Mouse (Mus musculus): Measurements from ENCODE around the gene 4930519P11Rik.

Gene 4930519P11Rik

DNA sequence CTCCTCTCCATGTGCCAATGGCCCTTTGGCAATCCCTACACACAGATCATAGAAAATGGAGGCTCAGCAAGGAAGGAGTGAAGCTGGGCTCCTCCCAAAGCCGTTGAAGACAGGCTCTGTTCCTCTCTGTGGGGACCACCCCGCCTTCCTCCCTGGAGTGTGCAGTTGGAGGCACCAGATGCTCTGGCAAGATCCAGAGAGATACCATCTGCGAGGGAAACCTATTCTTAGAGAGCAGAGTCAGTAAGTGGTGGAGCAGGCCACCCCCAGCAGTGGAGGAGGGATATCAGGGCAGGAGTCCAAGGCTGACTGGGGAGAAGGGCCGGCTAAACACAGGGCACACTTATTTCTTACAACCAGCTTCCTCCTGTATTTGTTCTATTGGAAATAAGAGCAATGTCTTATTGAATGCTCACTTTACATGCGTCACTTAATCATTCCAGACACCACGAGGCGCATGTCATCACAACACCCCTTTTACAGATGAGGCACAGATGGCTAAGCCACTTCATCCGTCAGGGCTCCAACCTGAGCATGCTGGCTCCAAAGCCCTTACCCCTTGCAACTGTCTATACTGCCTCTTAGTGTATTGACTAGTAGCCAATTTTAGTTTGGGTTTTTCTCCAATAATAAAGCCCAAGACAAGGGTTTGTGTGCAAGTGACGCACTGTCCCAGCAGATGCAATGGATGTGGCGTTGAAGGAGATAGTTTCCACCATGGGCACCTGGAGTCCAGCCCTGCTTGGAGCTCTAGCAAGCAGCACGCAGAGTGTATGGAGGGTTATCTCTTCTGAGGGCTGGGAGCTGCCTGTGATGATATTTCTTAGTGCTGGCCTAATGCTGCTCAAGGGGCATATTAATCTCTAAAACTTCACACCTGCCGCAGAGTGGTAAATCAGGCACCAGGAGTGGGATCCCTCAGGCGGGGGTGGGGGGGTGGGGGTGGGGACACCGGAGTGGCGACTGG lies 29.0 kb downstream of the 4930519P11Rik start:
- no peak for DNase-seq (ENCODE audit: low spot score in 2 of 2)

DNA sequence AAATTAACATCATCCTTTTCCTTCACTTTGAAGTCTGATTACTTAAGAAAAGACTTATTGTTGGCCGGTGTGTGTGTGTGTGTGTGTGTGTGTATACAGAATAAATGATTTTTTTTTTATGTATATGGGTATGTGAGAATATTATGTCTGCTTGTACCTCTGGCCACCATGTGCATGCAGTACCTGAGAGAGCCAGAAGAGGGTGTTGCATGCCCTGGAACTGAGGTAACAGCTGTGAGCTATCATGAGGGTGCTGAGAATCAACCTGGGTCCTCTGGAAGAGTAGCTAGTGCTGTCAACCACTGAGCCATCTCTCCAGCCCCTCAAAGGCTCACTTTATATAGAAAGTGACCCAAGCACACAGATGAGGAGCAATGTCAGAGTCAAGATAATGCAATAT lies 31.8 kb downstream of the 4930519P11Rik start:
- no peak for DNase-seq (ENCODE audit: low spot score in 2 of 2)

DNA sequence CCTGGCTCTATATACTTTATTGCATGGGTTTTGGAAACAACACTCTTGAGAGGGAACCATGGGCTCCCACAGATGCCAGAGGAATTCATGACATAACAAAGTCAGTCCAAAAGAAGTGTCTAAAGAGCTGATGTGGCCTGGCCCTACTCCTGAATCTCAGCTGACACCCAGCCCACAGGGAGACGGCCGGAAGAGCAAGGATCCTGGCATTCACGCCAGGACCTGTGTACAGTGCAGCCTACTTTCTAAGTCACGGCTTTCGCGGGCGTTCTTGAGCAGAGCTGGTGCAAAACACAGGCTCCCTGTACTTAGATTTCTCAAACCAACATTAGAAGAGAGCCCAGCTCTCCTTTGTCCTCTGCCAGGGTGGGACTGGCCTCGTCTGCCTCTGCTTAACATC lies 32.7 kb downstream of the 4930519P11Rik start:
- DNase-seq (ENCODE audit: low spot score in 2 of 2), result no peak

GRCm38 (mm10) chr2:154577744-154578067 lies 35.5 kb downstream of the 4930519P11Rik start:
- DNase-seq (ENCODE audit: low spot score in 2 of 2), result no peak

DNA sequence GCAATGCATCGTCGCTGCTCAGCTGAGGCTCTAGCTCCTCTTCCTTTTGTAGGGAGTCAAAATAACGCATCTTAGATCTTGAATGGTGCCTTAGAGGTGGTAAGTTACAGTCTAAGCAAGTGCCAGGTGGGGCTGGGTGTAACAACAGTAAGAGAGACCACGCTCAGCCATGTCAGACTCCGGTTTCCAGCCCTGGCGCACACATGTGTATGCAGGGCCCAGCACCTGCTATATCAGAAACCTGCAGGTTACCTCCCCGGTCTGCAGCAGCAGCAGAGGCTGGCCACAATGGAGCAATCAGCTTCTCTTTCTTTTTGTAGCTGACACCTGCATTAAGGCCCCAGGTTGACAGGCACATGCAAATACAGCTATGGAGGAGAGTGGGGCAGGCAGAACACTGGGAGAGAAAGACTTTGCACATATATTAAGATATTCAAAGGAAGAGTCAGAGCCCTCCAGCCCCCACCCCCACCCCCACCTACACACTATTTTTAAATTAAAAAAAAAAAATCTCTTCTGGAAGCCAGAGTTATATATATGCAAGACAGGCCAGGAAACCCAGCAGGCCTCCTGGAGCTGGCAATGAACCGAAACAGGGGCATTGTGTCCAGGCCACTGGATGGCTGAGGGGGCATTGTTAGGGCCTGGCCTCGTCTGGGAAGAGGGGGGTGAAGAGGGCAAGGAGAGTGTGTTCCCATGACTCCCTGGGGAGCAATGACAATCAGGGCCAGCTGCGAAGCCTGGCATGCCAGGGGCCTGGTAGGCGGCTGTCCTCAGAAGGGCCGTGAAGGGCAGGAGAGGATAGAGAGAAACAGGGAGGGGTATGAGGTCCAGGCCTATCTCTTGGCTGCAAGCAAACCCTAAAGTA lies 36.1 kb downstream of the 4930519P11Rik start:
- peak; percentile 64 to 75 for DNase-seq (ENCODE audit: low spot score in 2 of 2)

GRCm38 (mm10) chr2:154574271-154574670 lies 39.0 kb downstream of the 4930519P11Rik start:
- no peak for DNase-seq (ENCODE audit: low spot score in 2 of 2)

GRCm38 (mm10) chr2:154572996-154573395 lies 40.2 kb downstream of the 4930519P11Rik start:
- no peak for DNase-seq (ENCODE audit: low spot score in 2 of 2)

DNA sequence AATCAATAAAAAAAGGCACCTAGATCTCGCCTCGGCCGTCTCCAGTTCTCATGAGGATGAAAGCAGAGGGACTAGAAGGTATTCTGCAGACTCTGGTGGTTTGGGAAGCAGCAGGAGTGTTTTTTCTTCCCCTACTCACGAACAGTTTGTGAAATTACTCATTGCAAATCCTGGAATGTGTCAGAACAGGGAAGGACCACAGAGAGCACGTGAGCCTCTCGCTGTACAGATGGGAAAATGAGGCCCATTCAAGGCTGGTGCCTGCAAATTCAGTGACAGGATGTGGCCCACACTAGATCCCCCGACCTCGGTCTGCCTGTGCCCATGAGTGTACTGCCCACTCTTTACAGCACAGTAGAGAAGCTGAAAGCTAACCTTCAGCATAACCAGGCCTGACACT lies 41.3 kb downstream of the 4930519P11Rik start:
- no peak for DNase-seq (ENCODE audit: low spot score in 2 of 2)

- DNase-seq (ENCODE audit: low spot score in 2 of 2), result no peak
These were observed 42.0 kb downstream of the 4930519P11Rik start for GRCm38 (mm10) chr2:154571266-154571665.

- DNase-seq (ENCODE audit: low spot score in 2 of 2), result no peak
These were observed 42.6 kb downstream of the 4930519P11Rik start for GRCm38 (mm10) chr2:154570666-154571065.

GRCm38 (mm10) chr2:154569836-154570286 lies 43.4 kb downstream of the 4930519P11Rik start, which contains the start of gene E2f1:
TSS of gene E2f1 (minus strand) at chr2:154569892.
- peak; percentile 94 to 96 for DNase-seq (ENCODE audit: low spot score in 2 of 2)

- DNase-seq (ENCODE audit: low spot score in 2 of 2), result peak; percentile 49 to 60
These were observed 44.0 kb downstream of the 4930519P11Rik start for GRCm38 (mm10) chr2:154569071-154569748.

- DNase-seq (ENCODE audit: low spot score in 2 of 2), result no peak
These were observed 44.7 kb downstream of the 4930519P11Rik start for GRCm38 (mm10) chr2:154568329-154569070.

GRCm38 (mm10) chr2:154567766-154568165 lies 45.5 kb downstream of the 4930519P11Rik start:
- DNase-seq (ENCODE audit: low spot score in 2 of 2), result no peak

GRCm38 (mm10) chr2:154566641-154567040 lies 46.6 kb downstream of the 4930519P11Rik start:
- DNase-seq (ENCODE audit: low spot score in 2 of 2), result no peak

DNA sequence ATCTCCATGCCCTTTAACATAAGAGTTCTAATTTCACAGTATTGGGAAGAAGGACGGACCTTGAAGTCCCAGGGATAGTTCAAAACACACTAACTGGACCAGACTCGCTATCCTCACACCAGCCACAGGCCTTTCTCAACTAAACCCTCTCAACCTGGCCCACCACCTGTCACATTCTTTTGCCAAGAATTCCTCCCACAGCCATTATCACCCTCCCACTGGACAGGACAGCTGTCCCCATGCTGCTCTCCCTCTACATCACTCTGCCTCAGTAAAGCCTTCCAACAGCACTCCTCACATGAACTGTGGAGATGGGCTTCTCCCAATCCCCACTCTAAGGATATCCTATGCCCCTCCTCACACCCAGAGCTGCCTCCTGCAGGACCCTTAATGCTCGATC lies 47.7 kb downstream of the 4930519P11Rik start:
- DNase-seq (ENCODE audit: low spot score in 2 of 2), result no peak

DNA sequence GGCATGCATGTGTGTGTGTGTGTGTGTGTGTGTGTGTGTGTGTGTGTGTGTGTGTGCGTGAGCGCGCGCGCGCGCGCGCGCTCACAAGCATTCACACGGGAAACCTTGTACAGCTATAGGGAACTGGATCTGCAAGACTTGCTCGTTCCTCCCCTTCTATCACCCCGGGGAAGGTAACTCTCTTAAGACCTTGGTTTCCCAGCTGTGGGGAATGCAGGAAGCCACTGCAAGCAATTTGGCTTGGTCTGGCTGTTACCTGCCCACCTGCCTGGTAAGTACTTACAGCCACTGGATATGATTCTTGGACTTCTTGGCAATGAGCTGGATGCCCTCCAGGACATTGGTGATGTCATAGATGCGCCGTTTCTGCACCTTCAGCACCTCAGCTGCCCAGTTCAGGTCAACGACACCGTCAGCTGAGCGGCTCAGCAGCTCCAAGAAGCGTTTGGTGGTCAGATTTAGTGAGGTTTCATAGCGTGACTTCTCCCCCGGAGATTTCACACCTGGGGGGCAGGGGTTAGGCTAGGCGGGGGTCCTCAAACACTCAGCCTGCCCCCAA lies 49.5 kb downstream of the 4930519P11Rik start:
- DNase-seq (ENCODE audit: low spot score in 2 of 2), result no peak
